Mouse (Mus musculus): Measurements from ENCODE around the gene Baz2b.

- TF ChIP-seq CTCF (IDR thresholded peaks at IDR 0.05; ENCODE audit: extremely low read depth, insufficient read depth, insufficient read length, insufficient replicate concordance) = no peak
- no peak for TF ChIP-seq POLR2A (IDR thresholded peaks at IDR 0.05; ENCODE audit: low read depth, low read length)
Observed at GRCm38 (mm10) chr2:60037011-60037551, 172.6 kb downstream of the Baz2b start.
